Mouse (Mus musculus) neural tube, embryonic 12.5 days (tissue): ENCODE results near the gene Dmc1. TPM values are rescaled to one million over a fixed set of nuclear protein-coding genes. Genes with fewer than 3 reads are reported as not detected.
A peak's percentile ranks its signal among the peaks of the same experiment; 100 is the strongest.

ENCODE experiments used
- ATAC-seq: fragments of 200-750 bp; cut with Nextera tagmentation; 2 replicates; pipeline ENCODE4 v1.8.0; 2017; ENCODE audit warnings: low read depth, mild to moderate bottlenecking, moderate TSS enrichment, moderate library complexity; ENCODE audit not compliant: low FRiP score
- H3K27ac ChIP-seq: fragments of 300-500 bp; sonication (generic); 2 replicates; pipeline ENCODE4 v1.5.1; 2016
- H3K27me3 ChIP-seq: fragments of 300-500 bp; sonication (generic); replicated peaks from 2 replicates; pipeline ENCODE4 v1.6.1; 2016; ENCODE audit warnings: mild to moderate bottlenecking
- H3K36me3 ChIP-seq: fragments of 300-500 bp; sonication (generic); 2 replicates; pipeline ENCODE4 v1.6.1; 2016; ENCODE audit warnings: mild to moderate bottlenecking
- H3K4me1 ChIP-seq: fragments of 300-500 bp; sonication (generic); 2 replicates; pipeline ENCODE4 v1.6.1; 2016
- H3K4me2 ChIP-seq: fragments of 300-500 bp; sonication (generic); replicated peaks from 2 replicates; pipeline ENCODE4 v1.6.1; 2016; ENCODE audit warnings: mild to moderate bottlenecking
- H3K4me3 ChIP-seq: fragments of 300-500 bp; sonication (generic); 2 replicates; pipeline ENCODE4 v1.5.1; 2016
- H3K9ac ChIP-seq: fragments of 300-500 bp; sonication (generic); 2 replicates; pipeline ENCODE4 v1.6.1; 2016; ENCODE audit warnings: mild to moderate bottlenecking
- H3K9me3 ChIP-seq: fragments of 300-500 bp; sonication (generic); 2 replicates; pipeline ENCODE4 v1.6.1; 2016; ENCODE audit warnings: mild to moderate bottlenecking
- WGBS: fragments of 180-500 bp; shearing (Covaris S2); methylation state at CpG from one replicate; pipeline ENCODE4 v1.1.7; 2016; 5-methylcytosine and 5-hydroxymethylcytosine counted together
- microRNA-seq: library from miRNA; unstranded; fragments of <30 nt; microRNA quantifications from one replicate; pipeline ENCODE4, GENCODE M21; 2017
- polyA plus RNA-seq: library from polyadenylated mRNA; unstranded; fragments of >200 nt; fragmentation: Nextera tagmentation; extraction: Ambion mirVana; gene quantifications from 2 replicates; pipeline ENCODE4 v1.2.1, GENCODE M21; 2016

The Dmc1 gene
- polyA plus RNA-seq, 1 experiment from 2014 or later, result 1.4 TPM

DNA sequence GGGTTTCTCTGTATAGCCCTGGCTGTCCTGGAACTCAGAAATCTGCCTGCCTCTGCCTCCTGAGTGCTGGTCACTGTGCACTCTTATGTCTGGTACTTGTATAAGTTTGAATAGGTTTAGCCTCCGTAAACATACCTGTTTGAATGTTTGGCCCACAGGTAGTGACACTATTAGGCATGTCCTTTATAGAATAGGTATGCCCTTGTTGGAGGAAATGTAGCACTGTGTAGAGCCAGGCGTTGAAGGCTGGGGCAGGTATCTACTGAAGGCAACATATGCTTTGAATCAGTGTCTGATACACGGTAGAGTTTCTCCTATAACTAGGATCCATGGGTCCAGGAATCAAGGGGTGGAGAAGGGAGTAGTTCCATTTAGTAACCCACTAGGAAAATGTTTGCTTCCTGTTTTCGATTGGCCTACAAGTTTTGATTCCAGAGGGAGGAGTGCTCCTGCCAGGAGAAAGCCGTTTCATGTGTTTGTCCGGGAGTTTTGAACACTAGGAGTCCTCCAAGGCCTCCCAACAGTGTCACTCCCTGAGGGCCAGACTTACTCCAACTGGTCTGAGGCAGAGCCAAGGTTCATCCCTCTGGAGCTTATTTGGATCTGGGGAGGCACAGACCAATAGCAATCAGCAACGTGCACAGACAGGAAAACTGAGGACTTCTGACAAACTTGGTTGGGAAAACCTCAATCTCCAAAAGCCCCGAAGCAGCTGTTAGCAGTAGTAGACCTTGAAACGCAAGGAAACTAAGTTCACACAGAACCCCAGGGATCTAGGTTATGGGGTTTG, 78.7 kb downstream of the Dmc1 start:
- no peaks in the 10 kb centered on the region for H3K27me3 ChIP-seq
- H3K36me3 ChIP-seq, result peaks cover 45% of the 10 kb centered on the region
- no peak for ATAC-seq
- no peak overlapping the region for H3K4me3 ChIP-seq
- no peaks in the 10 kb centered on the region for H3K9me3 ChIP-seq
- no peak overlapping the region for H3K27ac ChIP-seq
- no peak overlapping the region for H3K9ac ChIP-seq
- no peaks in the 10 kb centered on the region for H3K4me1 ChIP-seq
- 71% methylated on average over 9 of the region's 9 CpGs for WGBS
- H3K4me2 ChIP-seq, result no peak overlapping the region

DNA sequence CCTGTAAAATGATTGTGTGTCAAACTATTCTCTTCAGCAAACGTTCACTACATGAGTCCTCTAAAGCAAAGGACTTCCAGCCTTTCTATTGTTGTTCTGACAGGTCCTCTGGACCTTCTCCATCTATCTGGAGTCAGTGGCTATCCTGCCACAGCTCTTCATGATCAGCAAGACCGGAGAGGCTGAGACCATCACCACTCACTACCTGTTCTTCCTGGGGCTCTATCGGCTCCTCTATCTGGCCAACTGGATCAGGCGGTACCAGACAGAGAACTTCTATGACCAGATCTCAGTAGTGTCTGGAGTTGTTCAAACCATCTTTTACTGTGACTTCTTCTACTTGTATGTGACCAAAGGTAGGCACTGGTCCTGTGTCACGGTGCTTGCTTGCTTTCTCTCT, 79.3 kb downstream of the Dmc1 start:
- H3K4me2 ChIP-seq, result no peak overlapping the region
- no peak overlapping the region for H3K27ac ChIP-seq
- H3K9me3 ChIP-seq, result no peaks in the 10 kb centered on the region
- no peaks in the 10 kb centered on the region for H3K27me3 ChIP-seq
- no peak for ATAC-seq
- no peak overlapping the region for H3K9ac ChIP-seq
- no peaks in the 10 kb centered on the region for H3K4me1 ChIP-seq
- H3K36me3 ChIP-seq, result peaks cover 39% of the 10 kb centered on the region
- H3K4me3 ChIP-seq, result no peak overlapping the region
- WGBS, result 90% methylated on average over 5 of the region's 5 CpGs

DNA sequence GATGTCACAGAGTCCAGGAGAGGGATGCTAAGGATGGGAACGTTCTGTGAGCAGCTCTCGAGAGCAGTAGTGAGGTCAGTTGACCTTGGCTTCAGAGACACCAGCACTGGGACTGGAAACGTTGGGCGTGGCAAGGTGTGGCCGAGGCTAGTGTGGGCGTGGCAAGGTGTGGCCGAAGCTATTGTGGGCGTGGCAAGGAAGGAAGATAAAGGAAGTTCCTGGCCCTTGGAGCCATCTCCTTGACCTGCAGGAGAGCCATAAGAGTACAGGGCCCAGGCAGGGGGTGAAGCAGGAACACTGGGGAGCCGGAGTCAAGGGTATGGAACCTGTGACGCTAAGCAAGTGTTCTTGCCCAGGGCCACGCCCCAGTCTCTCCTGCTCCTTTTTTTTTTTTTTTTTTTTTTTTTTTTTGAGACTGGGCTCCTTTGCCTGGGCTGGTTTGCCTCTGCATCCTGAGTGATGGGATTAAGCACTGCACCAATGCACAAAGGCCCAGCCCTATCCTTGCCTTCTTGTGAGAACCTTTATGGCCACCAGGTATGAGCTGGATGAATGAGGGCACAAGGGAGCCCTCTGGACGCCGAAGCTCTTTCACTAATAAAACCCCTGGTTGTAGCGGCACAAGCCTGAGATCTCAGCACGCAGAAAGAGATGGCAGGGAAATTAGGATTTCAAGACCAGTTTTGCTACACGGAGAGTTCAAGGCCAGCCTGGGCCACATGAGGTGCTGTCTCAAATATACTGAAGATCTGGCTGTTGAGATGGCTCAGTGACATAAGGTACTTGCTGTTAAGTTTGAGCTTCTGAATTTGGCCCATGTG, 85.3 kb downstream of the Dmc1 start:
- H3K4me1 ChIP-seq, result peaks cover 19% of the 10 kb centered on the region
- WGBS, result 49% methylated on average over 16 of the region's 16 CpGs

DNA sequence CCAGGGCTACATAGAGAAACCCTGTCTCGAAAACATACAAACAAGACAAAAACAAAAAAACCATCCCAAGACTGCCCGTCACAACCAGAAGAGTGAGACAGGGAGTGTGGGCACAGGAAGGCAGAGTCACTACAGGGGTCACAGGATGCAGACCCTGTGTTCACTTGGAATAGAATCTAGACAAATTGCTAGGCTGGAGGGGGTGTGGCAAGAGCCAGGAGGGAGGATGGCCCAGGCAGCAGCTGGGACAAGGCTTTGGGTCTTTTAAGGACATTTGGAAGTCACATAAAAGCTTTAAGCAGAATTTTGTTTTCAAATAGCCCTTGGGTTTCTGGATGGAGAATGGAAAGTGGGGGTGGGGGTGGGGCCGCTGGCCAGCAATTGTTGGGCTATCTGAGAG, 86.3 kb downstream of the Dmc1 start:
- peaks cover 51% of the 10 kb centered on the region for H3K27me3 ChIP-seq
- H3K27ac ChIP-seq, result no peak overlapping the region
- H3K9me3 ChIP-seq, result no peaks in the 10 kb centered on the region
- WGBS, result 79% methylated on average over 3 of the region's 3 CpGs
- no peak overlapping the region for H3K4me2 ChIP-seq
- no peak overlapping the region for H3K9ac ChIP-seq
- no peak for ATAC-seq
- H3K36me3 ChIP-seq, result no peaks in the 10 kb centered on the region
- no peak overlapping the region for H3K4me3 ChIP-seq
- peaks cover 19% of the 10 kb centered on the region for H3K4me1 ChIP-seq

More for the DNA sequence above, 85.3 kb downstream of the Dmc1 start:
- Histone ChIP-seq H3K4me3 (no peak overlapping the region), H3K27ac (no peak overlapping the region), H3K4me2 (no peak overlapping the region), H3K36me3 (no peaks in the 10 kb centered on the region), H3K9me3 (no peaks in the 10 kb centered on the region), H3K9ac (no peak overlapping the region), H3K27me3 (peaks cover 40% of the 10 kb centered on the region)
- no peak for ATAC-seq

DNA sequence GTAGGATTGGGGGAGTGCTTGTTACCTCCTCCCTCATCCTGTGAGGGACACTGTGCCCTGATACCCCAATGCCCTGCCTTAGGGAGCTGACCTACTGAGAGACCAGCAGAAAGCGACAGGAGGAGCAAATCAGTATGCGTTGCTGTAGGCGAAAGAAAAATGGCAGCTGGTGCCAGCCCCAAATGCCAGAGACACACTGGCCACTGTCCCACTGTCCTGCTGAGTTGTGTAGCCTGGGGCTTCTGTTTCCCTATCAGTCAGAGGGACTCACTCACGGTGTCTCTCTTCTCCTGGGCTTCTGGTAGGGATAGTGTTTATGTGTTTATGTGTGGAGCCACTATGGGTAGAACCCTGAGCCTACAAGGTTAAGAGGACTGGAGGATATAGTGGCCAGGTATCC, 87.2 kb downstream of the Dmc1 start:
- H3K4me1 ChIP-seq, result peaks cover 19% of the 10 kb centered on the region
- peaks cover 59% of the 10 kb centered on the region for H3K27me3 ChIP-seq
- H3K9ac ChIP-seq, result no peak overlapping the region
- no peak overlapping the region for H3K27ac ChIP-seq
- no peak overlapping the region for H3K4me2 ChIP-seq
- WGBS, result 68% methylated on average over 4 of the region's 4 CpGs
- H3K9me3 ChIP-seq, result no peaks in the 10 kb centered on the region
- ATAC-seq, result no peak
- no peaks in the 10 kb centered on the region for H3K36me3 ChIP-seq
- H3K4me3 ChIP-seq, result no peak overlapping the region

DNA sequence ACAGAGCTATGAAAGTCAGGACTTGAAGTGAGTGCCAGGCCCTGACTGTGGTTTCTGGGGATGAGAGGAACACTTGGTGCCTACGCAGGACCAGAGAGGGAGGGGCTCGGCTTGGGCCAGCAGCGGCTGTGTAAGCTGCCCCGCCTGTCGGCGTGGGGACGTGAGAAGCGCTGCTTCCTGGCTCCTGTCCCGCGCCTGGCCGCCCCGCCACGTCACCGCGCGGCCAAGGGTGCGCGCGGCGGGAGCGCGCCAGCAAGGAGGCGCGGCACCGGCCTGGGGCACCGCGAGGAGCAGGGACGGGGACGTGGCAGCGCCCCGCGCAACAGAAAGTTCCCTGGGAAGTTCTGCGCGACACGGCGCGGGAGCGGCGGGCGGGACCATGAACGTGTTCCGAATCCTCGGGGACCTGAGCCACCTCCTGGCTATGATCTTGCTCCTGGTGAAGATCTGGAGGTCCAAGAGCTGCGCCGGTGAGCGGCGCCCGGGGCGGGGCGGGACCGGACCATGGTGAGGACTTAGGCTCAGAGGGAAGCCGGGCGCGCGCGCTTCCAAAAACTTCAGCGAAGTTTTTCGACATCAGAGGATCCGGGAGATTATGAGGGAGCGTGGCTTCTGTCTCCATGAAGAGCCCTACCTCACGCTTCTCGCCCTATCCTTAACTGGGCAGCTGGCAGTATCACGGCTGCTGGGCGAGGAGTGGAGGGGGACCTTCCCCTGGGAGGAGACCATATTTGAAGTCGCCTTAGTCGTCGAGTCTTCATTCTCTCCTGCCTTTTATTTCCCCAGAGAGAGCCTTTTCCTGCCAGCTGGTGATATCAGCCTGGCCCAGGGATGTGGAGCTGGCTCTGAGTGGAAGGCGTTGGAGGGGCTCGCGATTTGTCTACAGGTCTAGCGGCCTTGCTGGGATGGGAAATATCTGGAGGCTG, 88.5 kb downstream of the Dmc1 start, which contains the start of gene Kdelr3:
TSS of gene Kdelr3 (plus strand) at position 241 of the 926 bp plus-strand sequence.
- peak; percentile 33; the same call in 1 of the 2 replicates for ATAC-seq
- Histone ChIP-seq H3K27ac (no peak within 1 kb of the TSS), H3K4me1 (peaks cover 26% of the 10 kb centered on the region), H3K27me3 (peaks cover 72% of the 10 kb centered on the region), H3K9ac (peak within 1 kb of the TSS; percentile 48), H3K36me3 (no peaks in the 10 kb centered on the region), H3K9me3 (no peaks in the 10 kb centered on the region), H3K4me2 (peak within 1 kb of the TSS; percentile 85), H3K4me3 (peak within 1 kb of the TSS; percentile 42)
- under 1% methylated on average over 71 of the region's 71 CpGs for WGBS

DNA sequence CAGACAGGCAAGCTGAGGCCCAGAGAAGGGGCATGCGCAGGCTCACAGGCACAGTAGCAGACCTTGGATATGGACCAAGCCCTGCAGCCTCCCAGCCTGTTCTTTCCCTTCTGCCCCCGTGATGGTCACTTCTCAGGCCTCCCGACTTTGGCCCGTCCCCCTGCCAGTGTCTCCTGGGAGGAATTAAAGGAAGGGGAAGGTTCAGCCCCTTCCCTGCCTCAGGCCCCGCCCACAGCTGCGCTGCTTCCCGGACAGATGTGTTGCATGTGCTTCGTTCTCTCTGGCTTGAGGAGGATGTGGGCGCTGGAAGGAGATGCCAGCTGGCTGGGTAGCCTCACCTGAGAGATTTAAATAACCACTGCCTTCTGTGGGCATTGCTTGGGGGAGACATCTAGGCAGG, 91.0 kb downstream of the Dmc1 start:
- Histone ChIP-seq H3K9ac (no peak overlapping the region), H3K9me3 (no peaks in the 10 kb centered on the region), H3K4me1 (peaks cover 30% of the 10 kb centered on the region), H3K36me3 (no peaks in the 10 kb centered on the region), H3K4me2 (no peak overlapping the region), H3K27ac (no peak overlapping the region), H3K27me3 (peaks cover 91% of the 10 kb centered on the region), H3K4me3 (0 out of 2 replicates have a peak overlapping the region, but pooled peaks have one; percentile 9)
- 8% methylated on average over 9 of the region's 9 CpGs for WGBS
- ATAC-seq, result no peak

DNA sequence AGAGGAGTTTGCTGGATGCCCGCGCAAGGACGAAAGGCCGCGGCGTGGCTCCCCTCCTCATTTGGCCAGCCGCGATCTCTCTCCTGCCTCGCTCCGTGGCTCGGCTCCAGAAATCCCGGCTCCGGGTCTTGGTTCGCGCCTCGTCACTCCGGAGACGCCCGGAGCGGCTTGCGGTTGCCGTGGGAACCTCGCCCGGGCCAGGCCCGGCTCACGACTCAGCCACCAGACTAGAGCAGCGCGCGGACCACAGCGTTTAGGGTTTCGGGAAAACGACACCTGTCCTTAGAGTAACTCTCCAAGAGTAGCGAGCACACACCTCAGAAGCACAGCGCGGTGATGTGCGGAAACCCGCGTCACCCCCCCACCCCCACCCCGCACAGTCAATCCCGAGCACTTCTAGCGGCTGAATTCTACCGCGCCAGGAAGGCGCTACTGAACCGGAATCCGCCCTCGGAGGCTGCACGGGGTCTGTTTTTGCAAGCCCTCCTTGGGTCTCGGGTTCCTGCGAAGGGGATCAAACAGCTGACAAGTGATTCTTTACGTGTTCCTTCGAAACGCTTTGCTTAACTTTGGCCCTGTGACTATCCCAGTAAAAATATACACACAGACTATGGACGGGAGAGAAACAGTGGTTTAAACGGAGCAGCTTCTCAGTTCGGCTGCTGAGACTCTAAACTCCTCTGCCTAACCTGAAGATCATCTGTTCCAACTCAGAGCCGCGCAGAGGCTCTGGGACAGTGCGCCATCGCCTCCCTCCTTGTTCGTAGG, 93.2 kb downstream of the Dmc1 start:
- Histone ChIP-seq H3K9me3 (no peaks in the 10 kb centered on the region), H3K4me1 (peaks cover 20% of the 10 kb centered on the region), H3K27ac (no peak overlapping the region), H3K4me3 (peak overlapping the region; percentile 38), H3K4me2 (peak overlapping the region; percentile 70), H3K27me3 (peaks cover 94% of the 10 kb centered on the region), H3K36me3 (no peaks in the 10 kb centered on the region), H3K9ac (peak overlapping the region; percentile 26; the same call in 1 of the 2 replicates)
- WGBS, result 1% methylated on average over 61 of the region's 61 CpGs
- peak; percentile 80 for ATAC-seq

Small RNA genes lying within 50 kb of the gene (microRNA-seq; reads per million reads assigned to microRNA genes)
- not detected for gene Gm27903

Other genes with a start within 250 kb of the Dmc1 start
- 44.3 and 50.4 TPM in 2 replicates for gene Tmem184b, start 201.5 kb downstream of the Dmc1 start, polyA plus RNA-seq
- 303 and 308 TPM in 2 replicates for gene Csnk1e, start 149.5 kb downstream of the Dmc1 start, polyA plus RNA-seq
- gene Kcnj4, start 99.9 kb downstream of the Dmc1 start, polyA plus RNA-seq, result not detected in 2 replicates
- gene Kdelr3, start 88.7 kb downstream of the Dmc1 start, polyA plus RNA-seq, result 19.6 and 20.2 TPM in 2 replicates
- 66.5 and 71.8 TPM in 2 replicates for gene Ddx17, start 58.4 kb downstream of the Dmc1 start, polyA plus RNA-seq
- 4.3 and 6.0 TPM in 2 replicates for gene Fam227a, start 53.8 kb upstream of the Dmc1 start, polyA plus RNA-seq
- gene Cby1, start 54.1 kb upstream of the Dmc1 start, polyA plus RNA-seq, result 72.0 and 74.2 TPM in 2 replicates
- gene Tomm22, start 65.8 kb upstream of the Dmc1 start, polyA plus RNA-seq, result 261 and 264 TPM in 2 replicates
- 26.7 and 26.9 TPM in 2 replicates for gene Josd1, start 82.8 kb upstream of the Dmc1 start, polyA plus RNA-seq
- 41.6 and 42.5 TPM in 2 replicates for gene Gtpbp1, start 85.7 kb upstream of the Dmc1 start, polyA plus RNA-seq
- gene Sun2, start 137.4 kb upstream of the Dmc1 start, polyA plus RNA-seq, result 8.0 and 9.5 TPM in 2 replicates
- 73.1 and 79.2 TPM in 2 replicates for gene Dnal4, start 172.7 kb upstream of the Dmc1 start, polyA plus RNA-seq
- 13.2 and 13.6 TPM in 2 replicates for gene Nptxr, start 199.7 kb upstream of the Dmc1 start, polyA plus RNA-seq
- gene Npcd, start 229.1 kb upstream of the Dmc1 start, polyA plus RNA-seq, result 0.31 and 1.0 TPM in 2 replicates
- 32.8 and 36.6 TPM in 2 replicates for gene Cbx6, start 229.6 kb upstream of the Dmc1 start, polyA plus RNA-seq